Mouse (Mus musculus) spleen, postnatal 36 days (tissue): ENCODE data around the gene Dusp21.

Experiments
- DNase-seq, 2 experiments: peaks; one replicate each; pipeline ENCODE4 v3.0.0; 2022; ENCODE audit warnings: low spot score in 2 of 2, mixed read lengths in 1 of 2

Dusp21 gene

DNA sequence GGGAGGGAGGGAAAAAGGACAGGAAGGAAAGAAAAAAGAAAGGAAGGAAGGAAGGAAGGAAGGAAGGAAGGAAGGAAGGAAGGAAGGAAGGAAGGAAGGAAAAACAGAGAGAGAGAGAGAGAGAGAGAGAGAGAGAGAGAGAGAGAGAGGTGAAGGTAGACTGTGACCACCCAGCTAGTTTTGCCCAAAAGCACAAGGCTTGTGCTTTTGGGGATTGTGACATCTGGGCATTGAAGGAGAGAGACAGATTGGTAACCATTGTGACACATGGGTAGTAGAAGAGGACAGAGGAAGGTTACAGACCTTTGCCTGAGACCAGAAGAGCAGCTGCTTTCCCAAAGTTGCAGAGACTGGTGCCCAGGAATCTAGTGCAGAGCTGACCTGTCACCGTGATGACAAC is at the start of gene Dusp21:
Gene Dusp21, plus strand, starts transcription at position 301 of the 400 bp plus-strand sequence.
- DNase-seq: no peak

DNA sequence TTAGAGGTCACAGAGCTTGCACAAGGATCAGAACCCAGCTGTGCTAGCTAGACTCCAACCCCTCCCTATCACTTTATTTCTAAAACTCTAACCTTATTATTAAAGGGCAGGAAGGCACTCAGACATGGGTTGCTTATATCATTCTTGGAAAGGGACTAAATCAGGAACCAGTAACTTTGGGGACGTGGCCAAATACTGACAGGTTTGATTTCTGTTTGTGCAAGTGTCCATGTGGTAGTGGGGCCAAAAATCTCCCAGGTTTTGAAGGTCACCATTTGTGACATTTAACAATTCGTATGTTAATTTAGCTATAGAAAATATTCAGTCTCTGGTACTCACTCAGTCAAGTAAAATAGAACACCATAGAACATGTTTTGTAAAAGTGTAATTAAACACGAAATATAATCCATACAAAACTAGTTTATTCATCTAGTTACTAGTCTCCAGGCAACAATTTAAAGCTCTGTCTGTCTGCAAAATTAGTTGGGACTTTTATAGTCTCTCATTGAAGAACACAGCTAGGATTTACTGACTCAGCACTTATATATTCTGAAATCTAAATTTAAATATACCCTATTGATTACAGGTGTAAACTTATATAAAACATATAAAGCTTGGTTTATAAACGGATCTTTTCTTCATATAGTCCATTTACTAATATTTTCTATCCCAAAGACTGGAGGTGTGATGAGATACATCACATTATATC is 15.2 kb downstream of the Dusp21 start:
- DNase-seq: no peak

DNA sequence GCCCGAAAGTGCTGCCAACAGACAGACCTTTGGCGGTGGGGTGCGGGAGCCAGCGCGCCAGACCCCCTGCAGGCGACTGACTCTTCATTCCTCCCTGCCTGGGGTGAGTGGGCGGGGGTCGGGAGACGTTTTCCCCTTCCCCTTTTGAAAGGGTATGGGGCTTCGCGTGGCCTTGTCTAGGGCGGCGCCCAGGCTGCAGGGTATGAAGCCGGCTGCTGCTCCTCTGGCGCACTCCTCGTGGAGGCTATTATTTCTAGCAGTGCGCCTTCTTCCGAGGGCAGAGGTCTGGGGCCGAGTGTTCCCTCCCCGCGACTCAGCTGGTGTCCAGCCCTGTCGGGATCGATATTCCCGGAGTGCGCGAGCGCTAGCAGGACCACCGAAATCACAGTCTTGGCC is 16.1 kb downstream of the Dusp21 start:
- peak in 1 of 2 experiments; percentile 35 for DNase-seq

DNA sequence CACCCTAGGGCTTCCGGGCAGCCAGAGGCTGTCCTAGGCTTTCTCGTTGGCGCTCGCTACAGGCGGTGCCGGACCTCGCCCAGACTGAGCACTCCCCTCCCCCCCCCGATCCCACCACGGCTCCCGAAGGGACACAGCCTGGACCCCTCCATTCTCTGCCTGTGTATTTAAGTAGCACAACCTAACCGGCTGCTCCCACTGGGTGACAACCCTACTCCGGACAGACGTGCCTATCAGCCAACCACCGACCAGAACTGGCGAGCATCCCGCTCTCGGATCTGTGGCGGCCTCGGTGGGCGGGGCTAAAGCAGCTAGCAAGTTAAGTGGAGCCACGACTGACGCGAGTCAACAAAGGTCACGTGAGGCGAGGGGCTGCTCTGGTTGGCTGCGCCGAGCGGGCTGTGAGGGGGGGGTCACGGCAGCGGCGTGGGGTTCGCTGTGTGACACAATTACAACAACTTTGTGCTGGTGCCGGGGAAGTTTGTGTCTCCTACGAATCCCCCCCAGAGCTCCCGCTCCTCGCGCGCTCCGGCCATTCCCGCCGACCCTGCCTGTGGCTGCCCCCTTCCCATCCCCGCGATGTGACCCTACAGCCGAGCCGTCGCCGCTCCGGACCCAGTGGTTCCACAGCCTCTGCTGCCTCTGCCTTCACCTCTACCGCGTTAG is 16.7 kb downstream of the Dusp21 start, which contains the start of gene Kdm6a:
Gene Kdm6a, plus strand, starts transcription at position 384 of the 666 bp plus-strand sequence.
- peak; percentile 98 to 100 for DNase-seq

DNA sequence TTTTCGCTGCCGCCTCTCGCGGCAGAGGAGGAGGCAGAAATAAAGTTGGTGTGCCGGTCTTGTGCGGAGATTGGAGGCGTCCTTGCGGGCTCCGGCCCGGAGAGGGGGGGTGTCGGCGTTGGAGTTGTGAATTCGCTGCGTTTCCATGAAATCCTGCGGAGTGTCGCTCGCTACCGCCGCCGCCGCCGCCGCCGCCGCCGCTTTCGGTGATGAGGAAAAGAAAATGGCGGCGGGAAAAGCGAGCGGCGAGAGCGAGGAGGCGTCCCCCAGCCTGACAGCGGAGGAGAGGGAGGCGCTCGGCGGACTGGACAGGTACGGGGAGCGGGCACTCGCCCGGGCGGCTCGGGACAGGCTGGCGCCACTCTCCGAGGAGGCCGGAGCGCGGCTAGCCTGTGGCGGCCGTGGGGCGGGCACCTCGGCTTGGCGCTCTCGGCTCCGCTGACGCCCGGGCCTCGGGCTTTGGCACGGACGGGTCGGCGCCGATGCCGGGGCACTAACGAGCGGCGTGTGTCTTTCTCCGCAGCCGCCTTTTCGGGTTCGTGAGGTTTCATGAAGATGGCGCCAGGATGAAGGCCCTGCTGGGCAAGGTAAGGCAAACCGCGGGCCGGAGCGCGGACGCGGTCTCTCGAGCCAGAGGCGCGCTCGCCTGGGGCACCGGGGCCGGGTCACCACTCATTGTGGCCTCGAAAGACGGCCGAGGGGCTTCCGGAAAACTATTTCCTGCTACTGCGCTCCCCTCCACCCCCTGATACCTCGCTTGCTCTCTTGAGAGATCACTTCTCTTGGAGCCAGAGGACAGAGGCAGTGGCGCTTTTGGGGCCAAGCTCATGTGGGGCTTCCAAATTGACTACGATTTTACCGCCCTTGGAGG is 17.4 kb downstream of the Dusp21 start:
- peak; percentile 39 to 67 for DNase-seq

DNA sequence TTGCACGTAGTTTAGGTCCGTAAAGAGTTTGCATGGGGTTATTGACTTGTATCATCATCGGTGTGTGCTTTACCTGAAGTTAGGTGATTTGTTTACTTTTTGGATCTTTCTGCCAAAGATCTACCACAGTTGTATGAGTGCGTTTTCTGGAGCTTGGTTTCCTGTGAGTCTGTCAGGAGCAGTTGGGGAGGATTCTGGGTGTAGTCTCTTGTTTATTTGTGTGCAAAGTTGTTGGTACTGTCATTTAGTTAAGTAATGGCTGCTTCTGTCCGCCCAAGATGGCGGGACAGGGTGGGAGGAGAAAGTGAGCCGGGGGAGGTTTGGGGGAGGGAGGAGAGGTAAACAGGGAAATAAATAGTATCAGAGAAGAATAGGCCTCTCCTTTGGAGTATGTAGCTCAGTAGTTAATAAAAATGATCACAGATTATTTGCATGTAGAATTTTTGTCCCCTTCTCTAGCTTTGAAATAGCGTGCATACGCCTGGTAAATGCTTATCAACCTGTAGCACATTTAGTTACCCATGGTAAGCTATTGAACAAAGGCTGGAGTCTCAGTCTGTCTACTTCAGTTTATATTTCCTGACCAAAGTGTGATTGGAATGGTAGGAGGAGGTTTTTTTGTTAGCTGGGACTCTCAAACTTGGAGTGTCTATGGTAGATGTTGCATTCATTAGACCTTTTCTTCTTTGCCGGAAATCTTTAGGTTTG is 18.4 kb downstream of the Dusp21 start:
- DNase-seq: peak; percentile 38 to 50

DNA sequence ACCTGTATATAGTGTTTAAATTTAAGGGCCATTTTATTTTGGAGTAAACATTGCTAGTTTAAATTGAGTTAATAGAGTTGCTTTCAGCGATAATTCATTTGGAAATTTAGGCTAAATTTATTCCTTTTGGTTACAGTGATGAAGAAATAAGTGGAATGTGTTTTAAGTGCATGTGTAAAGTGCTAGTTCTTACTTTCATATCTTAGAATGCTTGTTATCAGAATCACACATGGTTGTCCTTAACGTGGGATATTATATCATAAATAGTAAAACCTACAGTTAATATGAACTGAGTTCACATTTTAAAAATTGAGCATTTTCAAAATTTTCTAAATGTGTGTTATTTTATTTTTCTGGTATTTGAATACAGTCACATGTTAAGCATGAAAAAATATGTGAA is 19.5 kb downstream of the Dusp21 start:
- DNase-seq: no peak

DNA sequence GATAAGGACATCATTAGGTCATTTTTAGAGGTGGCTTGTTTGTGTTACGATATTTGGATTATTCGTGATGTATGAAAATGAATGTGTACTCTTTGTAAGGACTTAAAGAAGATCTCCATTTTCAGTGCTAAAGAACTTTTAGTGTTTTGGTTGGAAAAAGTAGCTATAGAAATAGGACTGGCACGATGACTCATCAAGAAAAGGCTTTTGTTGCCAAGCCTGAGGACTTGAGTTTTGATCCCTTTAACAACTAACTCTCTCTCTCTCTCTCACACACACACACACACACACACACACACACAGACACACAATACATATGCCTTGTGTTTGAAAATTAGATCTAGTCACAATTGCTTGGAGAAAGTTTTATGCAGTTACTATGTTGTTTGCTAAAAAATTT is 21.3 kb downstream of the Dusp21 start:
- DNase-seq: no peak

DNA sequence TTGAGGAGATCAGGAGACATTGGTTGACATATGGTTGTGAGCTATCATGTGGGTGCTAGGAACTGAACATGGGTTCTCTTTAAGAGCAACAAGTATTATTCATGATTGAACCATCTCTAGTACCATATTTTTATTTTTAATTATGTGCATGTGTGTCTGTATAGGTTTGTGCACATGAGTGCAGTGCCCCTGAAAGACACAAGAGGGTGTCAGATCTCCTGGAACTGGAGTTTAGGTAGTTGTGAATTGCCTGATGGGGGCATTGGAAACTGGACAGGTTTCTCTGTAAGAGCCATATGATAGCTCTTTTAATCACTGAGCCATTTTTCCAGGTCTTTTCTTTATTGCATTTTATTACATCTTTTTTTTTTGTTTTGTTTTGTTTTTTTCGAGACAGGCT is 23.3 kb downstream of the Dusp21 start:
- no peak for DNase-seq

DNA sequence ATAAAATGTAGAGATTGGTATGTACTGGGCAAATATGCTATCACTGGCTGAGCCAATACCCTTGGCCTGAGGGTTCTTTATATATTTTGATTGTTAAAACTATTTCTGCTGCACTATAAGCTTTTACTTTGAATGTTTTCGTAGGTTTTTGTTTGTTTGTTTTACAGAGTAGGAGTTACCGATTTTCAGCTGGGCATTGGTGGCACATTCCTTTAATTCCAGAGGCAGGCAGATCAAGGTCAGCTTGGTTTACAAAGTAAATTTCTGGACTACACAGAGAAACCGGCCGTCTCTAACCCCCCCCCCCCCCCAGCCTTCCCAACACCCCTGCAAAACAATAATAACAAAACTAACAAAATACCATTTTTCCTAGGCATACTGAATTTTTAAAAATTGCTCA is 29.2 kb downstream of the Dusp21 start:
- DNase-seq: no peak

DNA sequence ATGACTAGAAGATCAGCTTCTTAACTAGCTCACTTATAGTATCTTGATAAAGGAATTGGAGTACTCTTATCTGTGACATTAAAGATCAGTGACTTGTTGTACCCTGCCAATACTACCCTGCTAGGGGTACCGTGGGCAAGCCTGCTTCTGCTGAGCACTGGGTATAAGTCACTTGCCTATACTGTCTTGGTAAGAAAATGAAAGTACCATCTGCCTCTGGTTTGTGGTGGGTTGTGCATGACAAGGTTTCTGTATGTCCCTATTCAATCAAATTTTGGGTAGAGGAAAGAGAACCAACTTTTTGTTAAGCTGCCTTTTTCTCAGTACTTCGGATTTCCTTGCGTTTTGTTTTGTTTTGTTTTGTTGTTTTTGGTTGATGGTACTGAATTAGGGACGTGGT is 32.1 kb downstream of the Dusp21 start:
- DNase-seq: peak in 1 of 2 experiments; percentile 3

DNA sequence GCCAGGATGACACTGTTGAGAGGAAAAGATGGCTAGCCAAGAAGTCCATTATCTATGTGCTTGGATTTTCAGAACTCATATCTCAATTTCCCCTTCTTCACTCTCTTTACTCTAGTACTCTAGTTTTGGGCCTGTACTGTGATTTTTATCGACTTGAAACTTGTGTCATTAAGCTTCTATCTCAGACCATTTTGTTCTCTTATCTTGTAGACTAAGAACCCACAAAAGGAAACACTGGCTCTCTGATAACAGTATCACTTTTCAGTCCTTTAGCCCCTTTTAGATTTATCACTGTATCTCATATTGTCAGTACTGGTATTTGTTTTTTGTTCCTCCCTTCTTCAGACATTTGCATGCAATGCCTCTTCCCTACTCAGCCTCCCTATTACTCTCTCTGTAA is 33.8 kb downstream of the Dusp21 start:
- DNase-seq: no peak

DNA sequence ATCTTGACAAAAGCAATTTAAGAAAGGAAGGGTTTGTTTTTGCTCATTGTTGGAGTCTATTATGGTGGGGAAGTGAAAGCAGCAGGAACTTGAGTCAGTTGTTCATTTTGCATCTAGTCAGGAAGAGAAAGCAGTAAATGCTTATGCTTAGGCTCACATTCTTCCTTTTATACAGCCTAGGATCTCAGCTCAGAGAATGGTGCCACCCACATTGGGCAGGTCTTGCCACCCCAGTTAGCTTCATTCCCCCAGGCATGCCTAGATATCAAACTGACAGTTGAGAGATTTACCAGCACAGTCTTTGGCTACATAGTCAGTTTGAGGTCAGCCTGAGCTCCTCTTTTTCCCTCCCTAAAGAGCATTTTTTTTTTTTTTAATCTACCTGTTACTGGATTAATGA is 41.5 kb downstream of the Dusp21 start:
- DNase-seq: peak; percentile 3 to 39

DNA sequence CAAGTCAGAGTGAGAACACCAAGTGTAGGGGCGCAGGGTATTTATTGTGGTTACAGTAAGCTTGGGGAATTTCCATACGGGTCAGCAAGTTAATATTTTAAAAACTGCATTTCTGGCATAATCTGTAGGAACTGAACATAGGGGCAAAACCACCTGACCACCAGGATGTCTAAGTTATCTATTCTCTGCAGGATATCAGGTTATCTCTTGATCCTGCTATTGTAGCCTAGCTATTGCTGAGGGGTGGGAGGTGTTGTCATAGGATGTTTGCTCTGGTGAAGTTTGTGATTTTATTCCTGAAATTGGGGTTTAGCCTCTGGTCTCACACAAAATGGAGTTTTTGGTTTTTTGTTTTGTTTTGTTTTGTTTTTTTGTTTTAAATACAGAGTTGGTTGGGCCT is 42.6 kb downstream of the Dusp21 start:
- no peak for DNase-seq
